Mouse (Mus musculus) heart, adult 2 months (tissue): ENCODE data around the gene Coq8b. TPM values are rescaled to one million over a fixed set of nuclear protein-coding genes. Genes with fewer than 3 reads are reported as not detected.

Experiments used
- DNase-seq, 2 experiments: peaks; one replicate each; pipeline ENCODE4 v3.0.0; 2021
- H3K27ac ChIP-seq: fragments of 200-600 bp; 2 replicates; pipeline ENCODE4 v1.8.1; 2022
- H3K27me3 ChIP-seq: fragments of 200-500 bp; 2 replicates; pipeline ENCODE4 v1.6.1; 2012; ENCODE audit warnings: mild to moderate bottlenecking, low read length, inconsistent platforms, mixed read lengths; ENCODE audit not compliant: control insufficient read depth, insufficient read depth
- H3K36me3 ChIP-seq: fragments of 200-500 bp; 2 replicates; pipeline ENCODE4 v1.6.1; 2012; ENCODE audit warnings: low read length, inconsistent platforms; ENCODE audit not compliant: control insufficient read depth, insufficient read depth
- H3K4me1 ChIP-seq: fragments of 200-500 bp; 2 replicates; pipeline ENCODE4 v1.6.1; 2011; ENCODE audit warnings: low read length; ENCODE audit not compliant: control insufficient read depth, insufficient read depth
- H3K4me3 ChIP-seq: fragments of 200-600 bp; 2 replicates; pipeline ENCODE4 v1.8.1; 2022
- H3K79me2 ChIP-seq: fragments of 200-500 bp; replicated peaks from 2 replicates; pipeline ENCODE4 v1.6.1; 2012; ENCODE audit warnings: mild to moderate bottlenecking, inconsistent platforms, low read length, moderate library complexity, mixed read lengths; ENCODE audit not compliant: control insufficient read depth, insufficient read depth
- H3K9ac ChIP-seq: fragments of 200-500 bp; 2 replicates; pipeline ENCODE4 v1.6.1; 2012; ENCODE audit warnings: low read depth, mild to moderate bottlenecking, control low read depth, inconsistent platforms, low read length, mixed read lengths
- CTCF ChIP-seq: fragments of 200-600 bp; IDR thresholded peaks from 2 replicates; pipeline ENCODE4 v1.8.1; 2022; ENCODE audit warnings: antibody characterized with exemption, mild to moderate bottlenecking, moderate library complexity
- EP300 ChIP-seq: fragments of 200-500 bp; IDR thresholded peaks from 2 replicates; pipeline ENCODE4 v1.6.1; 2011; ENCODE audit warnings: low read depth, low read length, control low read depth; ENCODE audit not compliant: insufficient read depth
- POLR2A ChIP-seq: fragments of 200-500 bp; IDR thresholded peaks from 2 replicates; pipeline ENCODE4 v1.6.1; 2011; ENCODE audit warnings: mild to moderate bottlenecking, low read depth, low read length, control low read depth; ENCODE audit not compliant: insufficient read depth
- WGBS: fragments of 180-500 bp; shearing (Covaris S2); methylation state at CpG from one replicate; pipeline ENCODE4 v1.1.7; 2018; 5-methylcytosine and 5-hydroxymethylcytosine counted together
- intact Hi-C: fragments of 180-260 bp; cut with DNase I; formaldehyde crosslinking; loops from one replicate; pipeline ENCODE4 v1.15.1; 2025
- polyA plus RNA-seq: library from polyadenylated mRNA; depleted of rRNA; stranded (reverse); fragments of >200 nt; gene quantifications from 2 replicates; pipeline ENCODE4 v1.2.3, GENCODE M21; 2012
- total RNA-seq, 2 experiments: library from RNA; stranded (reverse); gene quantifications; 2 replicates each; pipeline ENCODE4 v1.2.3; 2021

The Coq8b gene
- total and polyA plus RNA-seq, 3 experiments: 7.5 to 19.4 (median 8.3) TPM

GRCm38 (mm10) chr7:27257046-27257851 is 24.4 kb downstream of the Coq8b start:
- intact Hi-C loops: no loop called here
- H3K27ac ChIP-seq: peak overlapping the region; percentile 3; the same call in 1 of the 2 replicates

GRCm38 (mm10) chr7:27257852-27258204 is 25.0 kb downstream of the Coq8b start:
- Histone ChIP-seq H3K4me3 (peak overlapping the region; percentile 56; the same call in 1 of the 2 replicates), H3K79me2 (no peaks in the 10 kb centered on the region), H3K9ac (peak overlapping the region; percentile 62), H3K36me3 (no peaks in the 10 kb centered on the region), H3K27me3 (no peaks in the 10 kb centered on the region), H3K27ac (peak overlapping the region; percentile 77), H3K4me1 (peaks cover 4% of the 10 kb centered on the region)
- WGBS: 11% methylated on average over 6 of the region's 6 CpGs
- intact Hi-C loops: loop anchor here (1.0 kb wide), 1 partner anchor 26 kb away; no protein-coding TSS in a partner anchor
- no peak for DNase-seq
- TF ChIP-seq POLR2A: no peak
- no peak for TF ChIP-seq CTCF
- TF ChIP-seq EP300: no peak

More at GRCm38 (mm10) chr7:27257046-27257851, 24.4 kb downstream of the Coq8b start:
- Histone ChIP-seq H3K4me3 (no peak overlapping the region), H3K4me1 (peaks cover 4% of the 10 kb centered on the region), H3K9ac (no peak overlapping the region), H3K36me3 (no peaks in the 10 kb centered on the region), H3K79me2 (no peaks in the 10 kb centered on the region), H3K27me3 (no peaks in the 10 kb centered on the region)
- 39% methylated on average over 27 of the region's 27 CpGs for WGBS
- DNase-seq: peak; percentile 56 to 57
- TF ChIP-seq EP300: no peak
- TF ChIP-seq POLR2A: no peak
- TF ChIP-seq CTCF: no peak

GRCm38 (mm10) chr7:27258205-27258899 is 25.5 kb downstream of the Coq8b start, which contains the start of gene Numbl:
Gene Numbl (plus strand): TSS chr7:27258433.
- H3K79me2 ChIP-seq: no peaks in the 10 kb centered on the region
- peak; percentile 91 to 92 for DNase-seq
- peak within 1 kb of the TSS; percentile 81 for H3K9ac ChIP-seq
- H3K36me3 ChIP-seq: no peaks in the 10 kb centered on the region
- H3K4me1 ChIP-seq: peaks cover 4% of the 10 kb centered on the region
- no peaks in the 10 kb centered on the region for H3K27me3 ChIP-seq
- TF ChIP-seq POLR2A (peak; percentile 65), EP300 (0 out of 2 replicates have a peak, but pooled peaks have one; percentile 47), CTCF (no peak)
- under 1% methylated on average over 36 of the region's 47 CpGs for WGBS
- peak within 1 kb of the TSS; percentile 77 for H3K27ac ChIP-seq
- peak within 1 kb of the TSS; percentile 56 for H3K4me3 ChIP-seq
- intact Hi-C loops: loop anchor here (1.0 kb wide), 1 partner anchor 26 kb away; no protein-coding TSS in a partner anchor

- 24% methylated on average over 9 of the region's 9 CpGs for WGBS
- no peak for DNase-seq
- no peak for TF ChIP-seq EP300
- Histone ChIP-seq H3K79me2 (no peaks in the 10 kb centered on the region), H3K27ac (peak overlapping the region; percentile 77), H3K9ac (peak overlapping the region; percentile 81), H3K36me3 (no peaks in the 10 kb centered on the region), H3K4me3 (peak overlapping the region; percentile 56), H3K4me1 (peaks cover 4% of the 10 kb centered on the region), H3K27me3 (no peaks in the 10 kb centered on the region)
- intact Hi-C loops: no loop called here
These were observed 26.5 kb downstream of the Coq8b start for GRCm38 (mm10) chr7:27259271-27259721.

GRCm38 (mm10) chr7:27259771-27260170 is 26.9 kb downstream of the Coq8b start:
- no peaks in the 10 kb centered on the region for H3K36me3 ChIP-seq
- no peak overlapping the region; the same call in 1 of the 2 replicates for H3K27ac ChIP-seq
- no peak for DNase-seq
- TF ChIP-seq POLR2A: no peak
- no peak for TF ChIP-seq EP300
- no peak for TF ChIP-seq CTCF
- WGBS: 38% methylated on average over 5 of the region's 5 CpGs
- H3K79me2 ChIP-seq: no peaks in the 10 kb centered on the region
- peak overlapping the region; percentile 81; the same call in 1 of the 2 replicates for H3K9ac ChIP-seq
- H3K27me3 ChIP-seq: no peaks in the 10 kb centered on the region
- intact Hi-C loops: no loop called here
- H3K4me1 ChIP-seq: peaks cover 4% of the 10 kb centered on the region
- 0 out of 2 replicates have a peak overlapping the region, but pooled peaks have one; percentile 56 for H3K4me3 ChIP-seq

- 54% methylated on average over 7 of the region's 7 CpGs for WGBS
- Histone ChIP-seq H3K4me1 (peaks cover 4% of the 10 kb centered on the region), H3K36me3 (no peaks in the 10 kb centered on the region), H3K79me2 (no peaks in the 10 kb centered on the region), H3K27ac (no peak overlapping the region), H3K27me3 (no peaks in the 10 kb centered on the region), H3K9ac (no peak overlapping the region), H3K4me3 (no peak overlapping the region)
- intact Hi-C loops: no loop called here
- TF ChIP-seq CTCF (no peak), EP300 (no peak), POLR2A (no peak)
- DNase-seq: no peak
These were observed 28.0 kb downstream of the Coq8b start for GRCm38 (mm10) chr7:27260856-27261255.
